Mouse (Mus musculus): ENCODE measurements around the gene Defb25. TPM values are rescaled to one million over a fixed set of nuclear protein-coding genes. Genes with fewer than 3 reads are reported as not detected.

Gene Defb25
- polyA plus RNA-seq, 1 experiment from 2014 or later: not detected

- Histone ChIP-seq H3K4me1 (replicated peaks) (no peaks in the 10 kb centered on the region), H3K4me3 (replicated peaks) (no peak within 1 kb of the TSS), H3K9me3 (no peaks in the 10 kb centered on the region), H3K9ac (replicated peaks) (no peak within 1 kb of the TSS), H3K4me2 (replicated peaks) (no peak within 1 kb of the TSS), H3K27ac (no peak within 1 kb of the TSS), H3K36me3 (no peaks in the 10 kb centered on the region), H3K27me3 (no peaks in the 10 kb centered on the region)
- WGBS: 77% methylated on average over 7 of the region's 7 CpGs
- ATAC-seq: no peak
Observed at GRCm38 (mm10) chr2:152599299-152599698, 23.6 kb downstream of the Defb25 start, which contains the start of gene Defb45. Gene Defb45 (minus strand): TSS chr2:152599399.

GRCm38 (mm10) chr2:152589021-152589420 lies 33.8 kb downstream of the Defb25 start:
- Histone ChIP-seq H3K9ac (replicated peaks) (no peak overlapping the region), H3K36me3 (no peaks in the 10 kb centered on the region), H3K4me1 (replicated peaks) (no peaks in the 10 kb centered on the region; the same call in 1 of the 2 replicates), H3K4me2 (replicated peaks) (no peak overlapping the region), H3K27ac (no peak overlapping the region), H3K27me3 (no peaks in the 10 kb centered on the region), H3K9me3 (no peaks in the 10 kb centered on the region), H3K4me3 (replicated peaks) (no peak overlapping the region)
- 49% methylated on average over 6 of the region's 6 CpGs for WGBS
- no peak for ATAC-seq

- Histone ChIP-seq H3K4me1 (replicated peaks) (no peaks in the 10 kb centered on the region; the same call in 1 of the 2 replicates), H3K36me3 (no peaks in the 10 kb centered on the region), H3K9ac (replicated peaks) (no peak overlapping the region), H3K9me3 (no peaks in the 10 kb centered on the region), H3K4me2 (replicated peaks) (no peak overlapping the region), H3K27me3 (no peaks in the 10 kb centered on the region), H3K4me3 (replicated peaks) (no peak overlapping the region), H3K27ac (no peak overlapping the region)
- WGBS: 49% methylated on average over 2 of the region's 2 CpGs
- no peak for ATAC-seq
Observed at GRCm38 (mm10) chr2:152588450-152588849, 34.4 kb downstream of the Defb25 start.

- Histone ChIP-seq H3K9ac (replicated peaks) (no peak overlapping the region), H3K4me1 (replicated peaks) (no peaks in the 10 kb centered on the region; the same call in 1 of the 2 replicates), H3K36me3 (no peaks in the 10 kb centered on the region), H3K4me3 (replicated peaks) (no peak overlapping the region), H3K4me2 (replicated peaks) (no peak overlapping the region), H3K27me3 (no peaks in the 10 kb centered on the region), H3K27ac (no peak overlapping the region), H3K9me3 (no peaks in the 10 kb centered on the region)
- ATAC-seq: no peak
- 76% methylated on average over 4 of the region's 4 CpGs for WGBS
Observed at GRCm38 (mm10) chr2:152586926-152587560, 35.8 kb downstream of the Defb25 start.

- Histone ChIP-seq H3K9me3 (no peaks in the 10 kb centered on the region), H3K27ac (no peak overlapping the region), H3K36me3 (no peaks in the 10 kb centered on the region), H3K4me1 (replicated peaks) (no peaks in the 10 kb centered on the region), H3K9ac (replicated peaks) (no peak overlapping the region), H3K27me3 (no peaks in the 10 kb centered on the region), H3K4me3 (replicated peaks) (no peak overlapping the region), H3K4me2 (replicated peaks) (no peak overlapping the region)
- WGBS: 90% methylated on average over 11 of the region's 11 CpGs
- no peak for ATAC-seq
Observed at GRCm38 (mm10) chr2:152580612-152581011, 42.2 kb downstream of the Defb25 start.

- Histone ChIP-seq H3K4me2 (replicated peaks) (no peak within 1 kb of the TSS), H3K36me3 (no peaks in the 10 kb centered on the region), H3K4me1 (replicated peaks) (no peaks in the 10 kb centered on the region), H3K4me3 (replicated peaks) (no peak within 1 kb of the TSS), H3K9ac (replicated peaks) (no peak within 1 kb of the TSS), H3K9me3 (no peaks in the 10 kb centered on the region), H3K27ac (no peak within 1 kb of the TSS), H3K27me3 (no peaks in the 10 kb centered on the region)
- ATAC-seq: no peak
- WGBS: 79% methylated on average over 7 of the region's 7 CpGs
Observed at GRCm38 (mm10) chr2:152580107-152580506, 42.7 kb downstream of the Defb25 start, which contains the start of gene Defb19. Gene Defb19 (minus strand): TSS chr2:152580312.

GRCm38 (mm10) chr2:152573484-152573883 lies 49.4 kb downstream of the Defb25 start:
- H3K9ac ChIP-seq (replicated peaks): no peak overlapping the region
- 83% methylated on average over 8 of the region's 8 CpGs for WGBS
- H3K27me3 ChIP-seq: no peaks in the 10 kb centered on the region
- ATAC-seq: no peak
- H3K36me3 ChIP-seq: no peaks in the 10 kb centered on the region
- no peak overlapping the region for H3K4me3 ChIP-seq (replicated peaks)
- H3K4me2 ChIP-seq (replicated peaks): no peak overlapping the region
- no peaks in the 10 kb centered on the region for H3K4me1 ChIP-seq (replicated peaks)
- H3K27ac ChIP-seq: no peak overlapping the region
- H3K9me3 ChIP-seq: no peaks in the 10 kb centered on the region

Other genes starting within 250 kb of the Defb25 start
- gene Nrsn2, start 246.4 kb downstream of the Defb25 start, polyA plus RNA-seq (2015; fragmentation: Nextera tagmentation; extraction: Ambion mirVana): 26.8 and 28.5 TPM in 2 replicates
- 18.2 and 18.5 TPM in 2 replicates for gene Sox12, start 225.0 kb downstream of the Defb25 start, polyA plus RNA-seq (2015; fragmentation: Nextera tagmentation; extraction: Ambion mirVana)
- gene Zcchc3, start 208.0 kb downstream of the Defb25 start, polyA plus RNA-seq (2015; fragmentation: Nextera tagmentation; extraction: Ambion mirVana): 21.4 and 26.4 TPM in 2 replicates
- 0.39 and 1.7 TPM in 2 replicates for gene 6820408C15Rik, start 207.5 kb downstream of the Defb25 start, polyA plus RNA-seq (2015; fragmentation: Nextera tagmentation; extraction: Ambion mirVana)
- gene Defb23, start 158.4 kb downstream of the Defb25 start, polyA plus RNA-seq (2015; fragmentation: Nextera tagmentation; extraction: Ambion mirVana): not detected in 2 replicates
- not detected in 2 replicates for gene Defb20, start 146.0 kb downstream of the Defb25 start, polyA plus RNA-seq (2015; fragmentation: Nextera tagmentation; extraction: Ambion mirVana)
- not detected in 2 replicates for gene Defb22, start 132.9 kb downstream of the Defb25 start, polyA plus RNA-seq (2015; fragmentation: Nextera tagmentation; extraction: Ambion mirVana)
- not detected in 2 replicates for gene Defb26, start 111.4 kb downstream of the Defb25 start, polyA plus RNA-seq (2015; fragmentation: Nextera tagmentation; extraction: Ambion mirVana)
- not detected in 2 replicates for gene Defb28, start 104.8 kb downstream of the Defb25 start, polyA plus RNA-seq (2015; fragmentation: Nextera tagmentation; extraction: Ambion mirVana)
- gene Defb29, start 83.0 kb downstream of the Defb25 start, polyA plus RNA-seq (2015; fragmentation: Nextera tagmentation; extraction: Ambion mirVana): not detected in 2 replicates
- not detected in 2 replicates for gene Gm17416, start 53.7 kb downstream of the Defb25 start, polyA plus RNA-seq (2015; fragmentation: Nextera tagmentation; extraction: Ambion mirVana)
- not detected in 2 replicates for gene Defb21, start 50.3 kb downstream of the Defb25 start, polyA plus RNA-seq (2015; fragmentation: Nextera tagmentation; extraction: Ambion mirVana)
- not detected in 2 replicates for gene Defb19, start 42.7 kb downstream of the Defb25 start, polyA plus RNA-seq (2015; fragmentation: Nextera tagmentation; extraction: Ambion mirVana)
- not detected in 2 replicates for gene Defb45, start 23.7 kb downstream of the Defb25 start, polyA plus RNA-seq (2015; fragmentation: Nextera tagmentation; extraction: Ambion mirVana)
- not detected in 2 replicates for gene Defb36, start 18.7 kb downstream of the Defb25 start, polyA plus RNA-seq (2015; fragmentation: Nextera tagmentation; extraction: Ambion mirVana)
- gene Rem1, start 3.9 kb upstream of the Defb25 start, polyA plus RNA-seq (2015; fragmentation: Nextera tagmentation; extraction: Ambion mirVana): 0.15 and 0.27 TPM in 2 replicates
- 171 and 181 TPM in 2 replicates for gene H13, start 46.4 kb upstream of the Defb25 start, polyA plus RNA-seq (2015; fragmentation: Nextera tagmentation; extraction: Ambion mirVana)
- 42.7 and 44.1 TPM in 2 replicates for gene Mcts2, start 64.0 kb upstream of the Defb25 start, polyA plus RNA-seq (2015; fragmentation: Nextera tagmentation; extraction: Ambion mirVana)
- 32.8 and 39.4 TPM in 2 replicates for gene Id1, start 113.2 kb upstream of the Defb25 start, polyA plus RNA-seq (2015; fragmentation: Nextera tagmentation; extraction: Ambion mirVana)
- 4.1 and 5.5 TPM in 2 replicates for gene Cox4i2, start 131.1 kb upstream of the Defb25 start, polyA plus RNA-seq (2015; fragmentation: Nextera tagmentation; extraction: Ambion mirVana)
- 190 and 195 TPM in 2 replicates for gene Bcl2l1, start 208.7 kb upstream of the Defb25 start, polyA plus RNA-seq (2015; fragmentation: Nextera tagmentation; extraction: Ambion mirVana)
- gene Tpx2, start 224.9 kb upstream of the Defb25 start, polyA plus RNA-seq (2015; fragmentation: Nextera tagmentation; extraction: Ambion mirVana): 38.7 and 46.4 TPM in 2 replicates

All from midbrain, embryonic 13.5 days (tissue).